Mouse (Mus musculus) heart, postnatal 4 days (tissue): ENCODE measurements around the gene Abl1. TPM values are rescaled to one million over a fixed set of nuclear protein-coding genes. Genes with fewer than 3 reads are reported as not detected.
A peak's percentile ranks its signal among the peaks of the same experiment; 100 is the strongest.

Experiments used
- DNase-seq: peaks from one replicate; pipeline ENCODE4 v3.0.0; 2021
- total RNA-seq, 2 experiments: library from RNA; stranded (reverse); gene quantifications; 2 replicates each; pipeline ENCODE4 v1.2.3; 2021

Abl1 gene
- total RNA-seq, 2 experiments from 2014 or later, result 80.1 to 90.6 TPM

GRCm38 (mm10) chr2:31826094-31827085 is 138.2 kb downstream of the Abl1 start:
- no peak for DNase-seq

- DNase-seq, result peak; percentile 54
Observed at GRCm38 (mm10) chr2:31827877-31828276, 139.7 kb downstream of the Abl1 start.

- DNase-seq, result no peak
Observed at GRCm38 (mm10) chr2:31828311-31828825, 140.2 kb downstream of the Abl1 start.

GRCm38 (mm10) chr2:31836091-31836490 is 147.9 kb downstream of the Abl1 start:
- DNase-seq, result no peak

- DNase-seq, result no peak
Observed at GRCm38 (mm10) chr2:31836985-31837384, 148.8 kb downstream of the Abl1 start.

- DNase-seq, result no peak
Observed at GRCm38 (mm10) chr2:31838868-31839267, 150.7 kb downstream of the Abl1 start.

- no peak for DNase-seq
Observed at GRCm38 (mm10) chr2:31844729-31845136, 156.6 kb downstream of the Abl1 start.

GRCm38 (mm10) chr2:31845512-31845895 is 157.3 kb downstream of the Abl1 start:
- no peak for DNase-seq

- DNase-seq, result peak; percentile 22
Observed at GRCm38 (mm10) chr2:31845896-31846691, 157.9 kb downstream of the Abl1 start, which contains the start of gene Fibcd1. Gene Fibcd1, minus strand, starts transcription at chr2:31846005.

- no peak for DNase-seq
Observed at GRCm38 (mm10) chr2:31846692-31847660, 158.8 kb downstream of the Abl1 start.

GRCm38 (mm10) chr2:31847908-31848307 is 159.7 kb downstream of the Abl1 start:
- DNase-seq, result peak; percentile 23

- DNase-seq, result no peak
Observed at GRCm38 (mm10) chr2:31850141-31850540, 162.0 kb downstream of the Abl1 start.

Other genes starting within 250 kb of the Abl1 start
- gene Ass1, start 218.2 kb upstream of the Abl1 start, total RNA-seq, result 1 to 10 TPM; 4.9 to 6.6 TPM
- gene Fubp3, start 115.7 kb upstream of the Abl1 start, total RNA-seq, result 10 to 100 TPM; 38.0 to 41.5 TPM
- not detected for gene Prdm12, start 48.3 kb upstream of the Abl1 start, total RNA-seq
- gene Exosc2, start 17.7 kb upstream of the Abl1 start, total RNA-seq, result 10 to 100 TPM; 21.6 to 22.9 TPM
- gene Qrfp, start 122.2 kb downstream of the Abl1 start, total RNA-seq, result not detected
- not detected for gene Fibcd1, start 157.6 kb downstream of the Abl1 start, total RNA-seq
- gene Lamc3, start 198.9 kb downstream of the Abl1 start, total RNA-seq, result under 1 TPM; 0.62 to 0.95 TPM